Mouse (Mus musculus) midbrain, embryonic 11.5 days (tissue): ENCODE measurements around the gene Sec61g. TPM values are rescaled to one million over a fixed set of nuclear protein-coding genes. Genes with fewer than 3 reads are reported as not detected.
"Not testable (repeated sequence)": the region's sequence is repeated elsewhere in the genome, so short reads cannot be mapped to it uniquely, and the experiment has no call there.

Source experiments
- ATAC-seq: fragments of 200-750 bp; cut with Nextera tagmentation; 2 replicates; pipeline ENCODE4 v1.8.0; 2017; ENCODE audit warnings: moderate TSS enrichment, moderate library complexity; ENCODE audit not compliant: low FRiP score
- DNase-seq: peaks from one replicate; pipeline ENCODE4 v3.0.0; 2015; ENCODE audit warnings: low spot score; ENCODE audit errors: missing footprints
- H3K27ac ChIP-seq: fragments of 300-500 bp; sonication (generic); 2 replicates; pipeline ENCODE4 v1.5.1; 2014; ENCODE audit warnings: low read depth, low read length
- H3K27me3 ChIP-seq: fragments of 300-500 bp; sonication (generic); 2 replicates; pipeline ENCODE4 v1.6.1; 2014; ENCODE audit warnings: mild to moderate bottlenecking, low read length, moderate library complexity, mixed read lengths; ENCODE audit not compliant: control insufficient read depth, insufficient read depth
- H3K36me3 ChIP-seq: fragments of 300-500 bp; sonication (generic); 2 replicates; pipeline ENCODE4 v1.6.1; 2014; ENCODE audit warnings: mild to moderate bottlenecking, low read length, moderate library complexity, mixed read lengths; ENCODE audit not compliant: control insufficient read depth, insufficient read depth
- H3K4me1 ChIP-seq: fragments of 300-500 bp; sonication (generic); 2 replicates; pipeline ENCODE4 v1.6.1; 2014; ENCODE audit warnings: low read length; ENCODE audit not compliant: control insufficient read depth, insufficient read depth
- H3K4me2 ChIP-seq: fragments of 300-500 bp; sonication (generic); 2 replicates; pipeline ENCODE4 v1.6.1; 2014; ENCODE audit warnings: mild to moderate bottlenecking, moderate library complexity
- H3K4me3 ChIP-seq: fragments of 300-500 bp; sonication (generic); 2 replicates; pipeline ENCODE4 v1.5.1; 2014; ENCODE audit warnings: low read depth, low read length
- H3K9ac ChIP-seq: fragments of 300-500 bp; sonication (generic); 2 replicates; pipeline ENCODE4 v1.6.1; 2014; ENCODE audit warnings: low read length
- H3K9me3 ChIP-seq: fragments of 300-500 bp; sonication (generic); 2 replicates; pipeline ENCODE4 v1.6.1; 2016; ENCODE audit warnings: low read length; ENCODE audit not compliant: control insufficient read depth
- WGBS: fragments of 180-500 bp; shearing (Covaris S2); extraction: QIAGEN DNeasy Blood & Tissue Kit; methylation state at CpG from one replicate; pipeline ENCODE4 v1.1.7; 2014; 5-methylcytosine and 5-hydroxymethylcytosine counted together
- polyA plus RNA-seq: library from polyadenylated mRNA; unstranded; fragments of >200 nt; fragmentation: Nextera tagmentation; extraction: Ambion mirVana; gene quantifications from 2 replicates; pipeline ENCODE4 v1.2.1, GENCODE M21; 2014

Sec61g gene
- polyA plus RNA-seq, 1 experiment from 2014 or later: 40.4 TPM

DNA sequence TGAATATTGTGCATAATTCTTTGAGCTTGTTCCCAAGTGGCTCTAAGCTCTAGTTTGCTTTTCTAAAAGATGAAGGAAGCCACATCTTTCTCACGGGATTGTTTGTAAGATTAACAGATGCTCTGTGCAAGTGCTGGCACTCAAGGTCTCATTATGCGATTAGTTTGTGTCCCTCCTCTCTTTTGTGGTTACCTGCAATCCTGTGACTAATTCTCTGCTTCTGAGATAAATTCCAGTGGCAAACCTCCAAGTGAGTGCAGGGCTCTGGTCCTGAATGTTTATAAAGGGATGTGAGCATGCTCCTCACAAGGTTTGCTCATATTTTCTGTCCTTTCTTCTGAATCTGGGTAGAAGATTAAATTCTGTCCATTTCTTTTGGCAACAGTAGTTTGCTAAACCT is 18.2 kb upstream of the Sec61g start:
- Histone ChIP-seq H3K36me3 (no peaks in the 10 kb centered on the region), H3K4me2 (no peak overlapping the region), H3K9me3 (no peaks in the 10 kb centered on the region), H3K27ac (no peak overlapping the region), H3K4me3 (no peak overlapping the region), H3K9ac (no peak overlapping the region), H3K4me1 (no peaks in the 10 kb centered on the region), H3K27me3 (no peaks in the 10 kb centered on the region)
- ATAC-seq: no peak
- no peak for DNase-seq
- WGBS: 65% methylated on average over 2 of the region's 2 CpGs

DNA sequence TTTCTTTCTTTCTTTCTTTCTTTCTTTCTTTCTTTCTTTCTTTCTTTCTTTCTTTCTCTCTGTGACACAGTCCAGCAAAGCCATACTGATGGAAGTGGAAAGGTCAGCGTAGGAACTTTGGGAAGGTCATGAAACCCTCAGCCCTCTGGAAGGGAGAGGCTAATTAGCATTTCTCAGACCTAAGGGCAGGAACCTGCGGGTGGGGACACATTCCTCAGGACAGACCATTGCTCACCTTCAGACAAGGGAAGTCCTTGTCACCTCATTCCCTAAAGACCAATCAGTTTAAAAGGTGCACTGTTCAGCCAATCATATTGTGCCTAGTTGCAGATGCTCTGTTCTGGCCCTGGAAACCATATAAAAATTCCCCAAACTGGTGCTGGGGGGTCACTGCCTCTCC is 17.4 kb upstream of the Sec61g start:
- Histone ChIP-seq H3K4me2 (no peak overlapping the region), H3K36me3 (no peaks in the 10 kb centered on the region), H3K9ac (no peak overlapping the region), H3K27ac (no peak overlapping the region), H3K27me3 (no peaks in the 10 kb centered on the region), H3K4me1 (no peaks in the 10 kb centered on the region), H3K9me3 (no peaks in the 10 kb centered on the region), H3K4me3 (no peak overlapping the region)
- WGBS: 61% methylated on average over 2 of the region's 2 CpGs
- no peak for DNase-seq
- ATAC-seq: no peak

DNA sequence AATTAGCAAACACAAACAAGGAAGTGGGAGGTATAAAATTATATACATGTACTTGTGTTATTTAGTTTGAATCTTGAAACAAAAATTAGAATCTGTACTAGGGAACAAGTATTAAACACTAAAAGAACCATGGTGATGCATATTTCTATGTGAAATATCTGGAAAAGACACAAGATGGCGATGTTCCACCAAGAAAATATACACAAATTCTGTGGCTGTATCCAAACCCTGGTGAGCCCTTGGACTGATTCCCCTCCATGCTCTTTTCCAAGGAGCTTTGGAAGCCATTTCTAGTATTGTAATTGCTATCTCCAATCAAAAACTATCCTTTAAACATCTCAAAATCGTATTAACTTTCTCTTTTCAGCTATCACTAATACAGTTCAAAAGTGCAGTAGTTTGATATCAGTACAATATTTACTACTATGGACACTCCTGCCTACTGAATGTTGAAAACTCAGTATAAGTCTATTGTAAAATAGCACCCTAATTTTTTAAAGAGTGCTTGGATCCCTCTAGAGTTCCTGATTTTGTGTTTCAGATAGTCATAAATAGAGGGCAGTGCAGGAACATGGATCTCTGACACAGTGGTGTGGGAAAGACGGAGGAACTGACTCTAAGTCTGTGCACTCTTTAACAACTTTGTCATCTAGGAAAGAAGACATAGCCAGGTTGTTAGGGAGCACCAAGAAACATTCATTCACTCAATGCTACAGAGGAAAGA is 16.8 kb upstream of the Sec61g start:
- ATAC-seq: peak; percentile 65; the same call in 1 of the 2 replicates
- Histone ChIP-seq H3K4me2 (no peak overlapping the region), H3K9me3 (no peaks in the 10 kb centered on the region), H3K4me3 (no peak overlapping the region), H3K27me3 (no peaks in the 10 kb centered on the region), H3K36me3 (no peaks in the 10 kb centered on the region), H3K4me1 (no peaks in the 10 kb centered on the region), H3K9ac (no peak overlapping the region), H3K27ac (no peak overlapping the region)
- 46% methylated on average over 3 of the region's 3 CpGs for WGBS
- DNase-seq: peak; percentile 91

DNA sequence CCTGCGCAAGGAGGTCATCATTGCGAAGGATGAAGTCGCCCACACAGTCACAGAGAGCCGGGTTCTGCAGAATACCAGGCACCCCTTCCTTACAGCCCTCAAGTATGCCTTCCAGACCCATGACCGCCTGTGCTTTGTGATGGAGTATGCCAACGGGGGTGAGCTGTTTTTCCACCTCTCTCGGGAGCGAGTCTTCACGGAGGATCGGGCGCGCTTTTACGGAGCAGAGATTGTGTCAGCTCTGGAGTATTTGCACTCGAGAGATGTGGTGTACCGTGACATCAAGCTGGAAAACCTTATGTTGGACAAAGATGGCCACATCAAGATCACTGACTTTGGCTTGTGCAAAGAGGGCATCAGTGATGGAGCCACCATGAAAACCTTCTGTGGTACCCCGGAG is 6.8 kb upstream of the Sec61g start:
- H3K9me3 ChIP-seq, H3K36me3 ChIP-seq, H3K4me1 ChIP-seq, ATAC-seq, DNase-seq, H3K9ac ChIP-seq, H3K4me3 ChIP-seq, H3K4me2 ChIP-seq, H3K27me3 ChIP-seq, H3K27ac ChIP-seq: not testable (repeated sequence)
- 95% methylated on average over 16 of the region's 16 CpGs for WGBS

DNA sequence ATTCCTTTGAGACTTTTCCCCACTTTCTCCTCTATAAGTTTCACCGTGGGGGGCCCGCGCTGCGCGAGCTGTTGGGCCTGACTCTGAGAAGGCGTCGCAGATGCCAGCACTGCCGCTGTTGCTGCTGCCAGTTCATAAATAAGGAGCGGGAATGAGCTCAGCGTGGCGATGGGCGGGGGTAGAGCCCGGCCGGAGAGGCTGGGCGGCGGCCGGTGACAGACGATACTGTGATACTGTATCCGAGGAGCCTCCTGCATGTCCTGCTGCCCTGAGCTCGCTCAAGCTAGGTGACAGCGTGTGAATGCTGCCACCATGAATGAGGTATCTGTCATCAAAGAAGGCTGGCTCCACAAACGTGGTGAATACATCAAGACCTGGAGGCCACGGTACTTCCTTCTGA is 5.9 kb upstream of the Sec61g start:
- 69% methylated on average over 23 of the region's 23 CpGs for WGBS
- H3K4me1 ChIP-seq, H3K36me3 ChIP-seq, H3K9me3 ChIP-seq, DNase-seq, ATAC-seq, H3K9ac ChIP-seq, H3K27ac ChIP-seq, H3K27me3 ChIP-seq, H3K4me3 ChIP-seq, H3K4me2 ChIP-seq: not testable (repeated sequence)

DNA sequence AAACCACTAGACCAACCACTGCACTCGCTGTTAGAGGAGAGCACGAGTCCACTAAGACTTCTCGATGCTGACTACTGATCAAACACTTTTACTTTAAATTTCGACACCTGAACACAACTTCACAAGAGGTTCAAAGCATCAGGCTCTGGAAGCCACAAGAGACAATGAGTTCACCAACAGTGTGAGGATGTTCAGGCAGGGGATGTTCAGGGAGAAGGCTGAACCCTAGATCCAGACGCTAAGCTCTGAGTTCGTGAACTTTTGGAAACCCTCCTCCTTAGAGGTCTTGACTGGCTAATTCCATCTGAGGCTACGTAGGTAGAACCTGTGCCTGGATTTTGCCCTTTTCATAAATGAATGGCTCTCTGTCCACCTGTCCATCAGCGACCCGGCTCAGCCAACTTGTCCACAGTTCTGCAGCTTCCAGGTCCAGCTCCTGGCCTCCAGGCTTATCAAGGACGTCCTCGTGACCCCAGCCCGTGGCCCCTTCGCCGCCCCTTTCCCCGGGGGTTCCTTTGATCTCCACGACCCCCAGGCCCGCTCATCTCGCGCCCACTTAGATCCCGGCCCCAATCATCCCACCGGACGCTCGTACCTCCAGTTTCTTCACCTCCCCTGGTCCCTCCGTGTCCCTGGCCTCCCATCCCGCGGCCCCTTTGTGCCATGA is 766 bp downstream of the Sec61g start:
- peak; percentile 86 for DNase-seq
- H3K27ac ChIP-seq: peak overlapping the region; percentile 64; the same call in 1 of the 2 replicates

DNA sequence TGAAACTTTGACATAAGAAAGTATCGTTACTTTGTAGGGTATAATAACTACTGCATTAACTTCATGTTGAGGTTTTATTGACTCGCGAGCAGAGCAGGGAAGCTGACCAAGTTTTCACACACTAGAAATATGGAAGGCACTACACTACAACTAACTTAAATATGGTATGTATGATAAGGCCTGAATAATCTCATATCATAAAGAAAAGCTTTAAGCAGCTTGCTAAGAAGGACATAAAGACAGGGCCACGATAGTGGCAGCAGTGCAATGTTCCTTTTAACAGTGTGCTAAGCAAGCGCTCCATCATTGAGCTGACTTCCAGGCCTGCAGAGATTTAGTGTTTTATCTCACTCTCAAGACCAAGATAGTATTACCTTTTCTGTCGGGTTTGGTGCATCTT is 2.3 kb downstream of the Sec61g start:
- H3K27ac ChIP-seq: no peak overlapping the region
- H3K36me3 ChIP-seq: peaks cover 16% of the 10 kb centered on the region; the same call in 1 of the 2 replicates
- H3K9me3 ChIP-seq: no peaks in the 10 kb centered on the region
- H3K4me2 ChIP-seq: no peak overlapping the region
- ATAC-seq: no peak
- no peak for DNase-seq
- 97% methylated on average over 6 of the region's 6 CpGs for WGBS
- no peaks in the 10 kb centered on the region for H3K27me3 ChIP-seq
- peaks cover 6% of the 10 kb centered on the region; the same call in 1 of the 2 replicates for H3K4me1 ChIP-seq
- H3K4me3 ChIP-seq: no peak overlapping the region
- no peak overlapping the region for H3K9ac ChIP-seq

More for the DNA sequence above, 766 bp downstream of the Sec61g start:
- H3K27me3 ChIP-seq: no peaks in the 10 kb centered on the region
- peak overlapping the region; percentile 86 for H3K4me3 ChIP-seq
- H3K4me2 ChIP-seq: peak overlapping the region; percentile 82
- H3K9me3 ChIP-seq: no peaks in the 10 kb centered on the region
- peaks cover 6% of the 10 kb centered on the region; the same call in 1 of the 2 replicates for H3K4me1 ChIP-seq
- H3K9ac ChIP-seq: peak overlapping the region; percentile 96
- WGBS: 5% methylated on average over 26 of the region's 26 CpGs
- peaks cover 13% of the 10 kb centered on the region; the same call in 1 of the 2 replicates for H3K36me3 ChIP-seq
- peak; percentile 81 for ATAC-seq

DNA sequence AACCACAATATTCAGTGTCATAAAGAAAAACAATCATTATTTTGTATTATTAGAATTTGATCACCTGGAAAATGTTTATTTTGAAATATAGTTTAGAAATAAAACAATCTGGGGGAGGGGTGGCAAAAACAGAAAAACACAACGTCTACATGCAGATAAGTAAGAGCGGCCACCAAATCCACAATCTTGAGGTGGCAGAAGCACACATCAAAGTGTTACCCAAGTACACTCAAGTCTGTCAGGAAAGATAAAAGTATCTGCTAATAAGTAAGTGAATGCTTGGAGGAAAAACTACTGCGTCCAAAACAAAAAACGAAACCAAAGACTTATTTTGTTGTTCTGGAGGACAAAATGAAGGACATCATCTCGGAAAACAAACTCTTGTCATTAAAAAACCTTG is 5.1 kb downstream of the Sec61g start:
- H3K9ac ChIP-seq: no peak overlapping the region
- WGBS: 88% methylated on average over 5 of the region's 5 CpGs
- peaks cover 6% of the 10 kb centered on the region; the same call in 1 of the 2 replicates for H3K4me1 ChIP-seq
- no peak for ATAC-seq
- H3K27ac ChIP-seq: no peak overlapping the region
- peak; percentile 28 for DNase-seq
- no peaks in the 10 kb centered on the region for H3K27me3 ChIP-seq
- H3K36me3 ChIP-seq: peaks cover 17% of the 10 kb centered on the region; the same call in 1 of the 2 replicates
- H3K4me2 ChIP-seq: no peak overlapping the region
- no peak overlapping the region for H3K4me3 ChIP-seq
- no peaks in the 10 kb centered on the region for H3K9me3 ChIP-seq

DNA sequence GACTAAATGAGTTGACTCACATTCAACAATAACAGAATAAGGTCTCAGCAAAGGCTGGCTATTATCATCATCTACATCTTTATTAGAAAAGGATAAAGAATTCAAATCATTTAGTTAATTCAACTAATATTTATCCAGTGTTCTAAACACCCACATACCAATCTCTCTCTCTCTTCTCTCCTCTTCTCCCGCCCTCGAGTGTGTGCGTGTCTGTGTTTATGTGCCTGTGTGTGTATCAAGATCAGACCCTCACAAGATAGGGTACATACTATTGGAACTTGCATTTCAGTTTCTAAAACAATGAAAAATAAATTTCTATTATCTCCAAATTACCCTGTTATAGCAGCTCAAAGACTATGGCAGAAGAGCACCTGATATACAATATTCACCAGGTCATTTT is 5.5 kb downstream of the Sec61g start:
- peaks cover 17% of the 10 kb centered on the region; the same call in 1 of the 2 replicates for H3K36me3 ChIP-seq
- no peak for DNase-seq

More for the DNA sequence above, 5.5 kb downstream of the Sec61g start:
- no peak overlapping the region for H3K27ac ChIP-seq
- H3K4me1 ChIP-seq: peaks cover 6% of the 10 kb centered on the region; the same call in 1 of the 2 replicates
- no peak overlapping the region for H3K4me3 ChIP-seq
- no peaks in the 10 kb centered on the region for H3K27me3 ChIP-seq
- no peak overlapping the region for H3K9ac ChIP-seq
- no peak overlapping the region for H3K4me2 ChIP-seq
- 88% methylated on average over 3 of the region's 3 CpGs for WGBS
- no peaks in the 10 kb centered on the region for H3K9me3 ChIP-seq
- no peak for ATAC-seq
